Mouse (Mus musculus) induced T-regulatory cell, adult 2 months (primary cell): Measurements from ENCODE around the gene Gls2.
A peak's percentile ranks its signal among the peaks of the same experiment; 100 is the strongest.
"Not testable (repeated sequence)": the region's sequence is repeated elsewhere in the genome, so short reads cannot be mapped to it uniquely, and the experiment has no call there.

ENCODE experiments used
- DNase-seq: peaks from one replicate; pipeline ENCODE4 v3.0.0-alpha.2; 2012; ENCODE audit warnings: low read depth

Gene Gls2

DNA sequence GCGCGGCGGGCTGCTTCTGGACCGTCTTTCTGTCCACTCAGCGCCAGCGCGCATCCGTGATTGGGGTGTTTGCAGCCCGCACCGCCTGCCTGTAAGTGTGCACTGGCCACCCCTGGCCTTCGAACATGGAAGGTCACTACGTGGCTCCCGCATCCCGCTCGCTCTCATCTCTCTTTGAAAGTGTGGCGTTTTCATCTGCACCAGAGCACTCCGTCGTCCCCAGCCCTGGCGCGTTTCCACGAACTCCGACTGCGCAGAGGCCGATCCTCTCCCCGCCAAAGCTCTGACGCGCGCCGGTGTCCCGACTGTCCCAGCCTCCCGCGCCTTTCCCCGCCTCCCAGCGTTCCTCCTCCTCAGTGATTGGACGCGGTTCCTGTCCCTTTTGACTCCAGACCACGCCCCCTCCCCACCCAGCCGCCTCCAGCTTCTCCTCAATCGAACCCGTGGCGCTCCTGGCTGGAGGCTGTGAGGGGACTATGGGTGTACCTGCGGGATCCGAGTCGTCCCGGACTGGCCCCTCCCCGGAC, at the start of gene Gls2:
Gene Gls2, plus strand, starts transcription at position 434 of the 527 bp plus-strand sequence.
- DNase-seq, result peak; percentile 94

DNA sequence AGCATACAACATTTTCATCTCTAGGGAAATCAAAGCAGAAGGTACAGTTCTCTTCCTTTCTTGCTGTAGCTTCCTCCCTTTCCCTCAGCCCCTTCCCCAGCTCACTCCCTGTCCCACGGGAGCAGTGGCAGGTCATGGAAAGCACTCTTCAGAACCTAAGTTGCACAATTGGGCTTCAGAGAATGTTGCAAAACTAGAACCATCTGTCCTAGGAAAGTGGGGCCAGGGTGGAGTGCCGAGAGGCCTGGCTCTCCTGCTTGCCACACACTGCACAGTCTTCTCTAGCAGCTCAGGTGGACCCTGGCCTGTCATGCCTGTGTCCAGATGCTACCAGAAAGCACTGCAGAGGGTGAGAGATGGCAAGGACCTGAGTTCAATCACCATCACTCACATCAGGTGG, 49.3 kb upstream of the Gls2 start:
- no peak for DNase-seq

DNA sequence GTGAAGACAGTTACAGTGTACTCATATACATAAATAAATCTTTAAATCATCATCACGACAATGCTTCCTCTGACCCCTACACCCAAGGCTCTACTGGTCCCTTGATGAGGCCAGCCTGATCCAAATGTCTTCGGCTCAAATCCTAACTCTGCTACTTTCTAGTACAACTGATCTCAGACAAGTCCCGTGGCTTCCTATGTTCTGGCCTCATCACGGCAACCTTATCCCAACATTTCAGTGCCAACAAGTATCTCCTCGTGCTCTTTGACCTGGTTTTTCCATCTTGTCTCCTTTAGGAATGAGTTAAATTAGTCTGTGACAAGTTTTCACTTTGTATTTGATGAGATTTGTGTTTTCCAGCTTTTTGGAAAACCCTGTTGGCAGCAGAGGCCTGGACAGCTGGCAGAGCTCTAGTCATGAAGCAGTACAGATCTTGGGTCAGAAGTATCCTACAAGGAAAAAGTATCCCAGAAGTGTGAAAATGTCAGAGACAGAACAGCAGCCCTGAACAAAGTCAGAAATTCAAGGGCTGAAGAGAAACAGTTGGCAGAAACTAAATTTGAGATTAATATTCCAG, 45.4 kb upstream of the Gls2 start:
- DNase-seq, result no peak

- peak; percentile 41 for DNase-seq
These were observed 44.7 kb upstream of the Gls2 start for GRCm38 (mm10) chr10:128149592-128149991.

DNA sequence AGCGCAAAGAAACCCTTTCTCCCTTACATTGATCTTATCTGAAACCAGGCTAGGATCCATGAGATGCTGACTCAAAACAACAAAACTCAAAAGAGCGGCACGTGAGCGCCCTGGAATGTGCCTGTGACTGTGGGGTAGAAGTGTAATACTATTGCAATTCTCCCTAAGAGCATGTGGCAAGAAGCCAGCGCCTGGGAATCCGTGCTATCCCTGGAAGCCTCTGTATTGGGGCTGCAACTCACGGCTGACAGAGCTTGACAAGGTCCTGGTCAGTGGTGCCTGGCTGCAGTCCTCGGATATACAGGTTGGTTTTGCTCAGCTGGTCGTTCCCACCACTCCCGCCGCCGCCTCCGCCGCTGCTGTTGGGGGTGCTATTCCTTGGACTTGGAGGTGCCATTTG, 43.3 kb upstream of the Gls2 start:
- DNase-seq, result no peak

DNA sequence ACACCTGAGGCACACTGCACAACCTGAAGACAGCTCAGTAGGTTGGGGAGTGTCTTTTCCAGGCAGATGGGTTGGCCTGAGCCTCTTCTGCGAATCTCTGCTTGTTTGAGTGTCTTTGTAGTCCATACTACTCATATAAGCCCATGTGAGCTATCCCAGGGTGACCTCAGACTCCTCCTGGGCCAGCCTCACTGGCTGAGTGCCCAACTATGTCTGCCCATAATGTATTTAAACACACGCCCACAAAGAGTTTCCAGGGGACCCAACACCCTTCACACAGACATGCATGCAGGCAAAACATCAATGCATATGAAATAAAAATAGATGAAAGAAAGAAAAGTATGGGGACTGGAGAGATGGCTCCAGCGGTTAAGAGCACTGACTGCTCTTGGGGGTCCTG, 40.3 kb upstream of the Gls2 start:
- no peak for DNase-seq

GRCm38 (mm10) chr10:128165726-128166125, 28.5 kb upstream of the Gls2 start:
- DNase-seq, result not testable (repeated sequence)

DNA sequence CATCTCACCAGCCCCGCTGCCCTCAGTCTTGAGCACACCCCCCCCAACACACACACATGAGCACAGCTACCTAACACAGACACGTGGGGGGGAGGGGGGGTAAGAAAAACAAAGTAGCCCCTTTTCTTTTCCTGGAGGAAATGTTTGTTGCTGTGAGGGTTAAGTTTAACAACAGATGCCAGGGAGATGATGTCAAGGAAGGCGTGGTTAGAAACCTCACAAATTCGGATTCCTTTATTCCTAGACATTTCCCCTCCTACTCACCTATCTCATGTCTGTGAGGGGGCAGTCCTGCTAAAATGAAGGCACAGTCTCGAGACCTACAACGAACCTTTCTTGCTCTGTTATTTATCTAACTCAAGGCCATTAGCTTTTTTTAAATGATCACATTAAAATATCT, 27.2 kb upstream of the Gls2 start:
- DNase-seq, result no peak

DNA sequence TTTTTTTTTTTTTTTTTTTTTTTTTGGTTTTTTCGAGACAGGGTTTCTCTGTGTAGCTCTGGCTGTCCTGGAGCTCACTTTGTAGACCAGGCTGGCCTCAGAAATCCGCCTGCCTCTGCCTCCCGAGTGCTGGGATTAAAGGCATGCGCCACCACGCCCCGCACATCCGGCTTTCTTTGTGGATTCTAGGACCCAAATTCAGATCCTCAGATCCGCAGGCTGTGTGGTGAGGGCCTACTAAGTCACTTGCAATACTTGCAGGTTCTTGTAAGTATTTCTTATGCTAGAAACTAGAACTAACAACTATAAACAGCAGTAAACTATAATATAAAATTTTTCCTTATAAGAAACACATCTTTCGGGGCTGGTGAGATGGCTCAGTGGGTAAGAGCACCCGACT, 22.9 kb upstream of the Gls2 start:
- DNase-seq, result not testable (repeated sequence)

GRCm38 (mm10) chr10:128175302-128175701, 19.0 kb upstream of the Gls2 start:
- DNase-seq, result no peak

DNA sequence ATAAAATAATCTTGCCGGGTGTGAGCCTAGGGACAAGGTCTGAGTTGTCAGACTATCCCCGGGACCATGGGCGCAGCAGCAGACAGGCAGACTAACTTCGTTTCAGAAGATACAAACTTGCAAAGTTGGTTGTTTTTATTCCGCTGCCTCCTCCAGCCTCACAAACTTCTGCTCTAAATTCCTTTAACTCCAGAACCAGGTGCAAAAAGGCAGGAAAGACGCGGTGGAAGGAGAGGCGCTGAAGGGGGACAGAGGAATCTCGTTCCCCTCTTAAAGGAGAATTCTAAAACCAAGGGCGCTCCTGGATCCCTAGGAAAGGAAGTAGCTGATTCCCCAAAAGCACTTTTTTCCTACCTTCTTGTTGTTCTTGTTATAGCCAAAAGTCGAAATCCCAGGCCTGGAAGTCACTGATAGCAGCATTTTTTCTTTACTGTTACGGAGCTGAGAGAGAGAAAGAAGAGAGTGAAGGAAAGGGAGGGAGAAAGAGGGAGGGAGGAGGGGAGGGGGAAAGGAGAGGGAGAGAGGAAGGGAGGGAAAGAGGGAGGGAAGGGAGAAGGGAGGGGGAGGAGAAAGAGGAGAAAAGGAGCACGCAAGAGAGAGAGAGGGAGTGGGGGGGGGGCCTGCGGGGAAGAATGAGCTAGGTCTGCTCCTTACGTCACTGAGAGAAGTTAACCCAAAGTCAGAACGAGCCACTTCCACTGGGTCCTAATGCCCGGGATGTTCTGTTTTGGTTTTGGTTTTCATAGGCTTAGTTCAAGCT, 18.1 kb upstream of the Gls2 start:
- peak; percentile 90 for DNase-seq

DNA sequence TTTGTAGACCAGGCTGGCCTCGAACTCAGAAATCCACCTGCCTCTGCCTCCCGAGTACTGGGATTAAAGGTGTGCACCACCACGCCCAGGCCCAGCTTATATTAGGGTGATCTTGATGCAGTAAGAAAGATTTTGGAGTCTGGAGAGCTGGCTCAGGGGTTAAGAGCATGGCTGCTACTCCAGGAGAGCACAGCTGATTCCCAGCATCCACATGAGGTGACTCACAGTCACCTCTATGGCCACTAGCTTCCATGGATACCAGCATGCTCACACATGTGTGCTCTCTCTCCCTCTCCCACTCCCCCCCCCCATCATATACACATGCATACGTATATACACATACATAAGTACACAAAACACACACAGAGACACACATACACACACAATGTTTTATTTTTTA, 16.9 kb upstream of the Gls2 start:
- DNase-seq, result no peak

DNA sequence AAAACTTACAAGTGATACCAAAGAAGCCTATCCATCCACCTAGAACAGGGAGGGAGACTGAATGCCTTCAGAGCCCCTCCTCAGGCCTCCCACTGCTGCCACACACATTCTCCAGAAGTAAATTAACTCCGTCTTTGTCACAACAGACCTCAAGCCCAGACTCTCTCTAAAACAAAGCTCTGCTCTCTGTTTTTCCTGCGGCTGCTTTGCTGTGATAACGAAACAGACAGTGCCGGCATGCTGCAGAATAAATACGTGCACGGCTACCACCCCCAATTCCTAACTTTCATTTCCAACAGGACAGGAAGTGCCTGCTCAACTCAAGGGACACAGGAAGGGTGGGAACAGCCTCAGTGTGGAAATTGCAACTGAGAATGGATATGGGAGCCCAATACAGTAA, 14.3 kb upstream of the Gls2 start, which contains the start of gene Rbms2:
Gene Rbms2, minus strand, starts transcription at position 309 of the 400 bp plus-strand sequence.
- DNase-seq, result no peak

- no peak for DNase-seq
These were observed 10.0 kb upstream of the Gls2 start for GRCm38 (mm10) chr10:128184296-128184695.

DNA sequence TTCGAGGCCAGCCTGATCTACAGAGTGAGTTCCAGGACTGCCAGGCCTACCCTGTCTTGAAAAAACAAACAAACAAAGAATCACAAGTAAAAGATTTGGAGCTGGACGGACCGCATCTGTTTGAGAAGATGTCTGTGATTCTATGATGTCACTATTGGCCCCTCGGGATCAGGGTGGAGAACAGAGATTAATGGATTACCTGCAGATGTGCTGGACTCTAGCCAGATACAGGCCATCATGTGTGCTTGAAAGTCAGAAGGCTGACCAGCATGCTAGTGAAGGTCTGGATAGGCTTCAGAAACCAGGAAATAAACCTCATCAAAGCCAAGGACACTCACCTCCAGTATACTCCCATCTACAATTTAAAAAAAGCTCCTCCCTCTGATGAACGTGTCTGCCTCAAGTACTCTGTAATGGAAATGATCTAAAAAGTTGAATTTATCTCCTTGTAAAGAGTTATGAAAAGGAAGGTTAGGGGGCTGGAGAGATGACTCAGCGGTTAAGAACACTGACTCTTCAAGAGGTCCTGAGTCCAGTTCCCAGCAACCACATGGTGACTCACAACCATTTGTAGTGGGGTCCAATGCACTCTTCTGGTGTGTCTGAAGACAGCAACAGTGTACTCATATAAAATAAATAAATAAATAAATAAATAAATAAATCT, 8.8 kb upstream of the Gls2 start:
- peak; percentile 42 for DNase-seq

GRCm38 (mm10) chr10:128185959-128186358, 8.3 kb upstream of the Gls2 start:
- DNase-seq, result peak; percentile 94

DNA sequence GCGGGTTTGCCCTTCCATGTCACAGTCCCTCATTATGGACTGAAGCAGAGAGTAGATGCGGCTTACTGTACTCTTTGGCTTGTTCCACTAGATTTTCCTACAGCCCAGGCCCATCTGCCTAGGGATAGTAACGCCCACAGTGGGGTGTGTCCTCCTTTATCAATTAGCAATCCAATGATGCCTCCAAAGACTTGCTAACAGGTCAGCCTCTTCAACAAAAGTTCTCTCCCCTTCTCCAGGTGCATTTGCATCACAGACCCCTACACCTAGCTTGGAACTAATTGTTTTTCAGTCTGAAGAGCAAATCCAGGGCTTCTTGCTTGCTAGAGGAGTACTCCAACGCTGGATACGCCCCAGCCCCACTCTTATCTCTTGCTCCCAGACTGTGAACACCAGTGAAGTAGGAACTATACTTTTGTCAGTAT, 7.1 kb upstream of the Gls2 start:
- DNase-seq, result no peak

- DNase-seq, result peak; percentile 90
These were observed 5.9 kb upstream of the Gls2 start for GRCm38 (mm10) chr10:128188242-128188877.

DNA sequence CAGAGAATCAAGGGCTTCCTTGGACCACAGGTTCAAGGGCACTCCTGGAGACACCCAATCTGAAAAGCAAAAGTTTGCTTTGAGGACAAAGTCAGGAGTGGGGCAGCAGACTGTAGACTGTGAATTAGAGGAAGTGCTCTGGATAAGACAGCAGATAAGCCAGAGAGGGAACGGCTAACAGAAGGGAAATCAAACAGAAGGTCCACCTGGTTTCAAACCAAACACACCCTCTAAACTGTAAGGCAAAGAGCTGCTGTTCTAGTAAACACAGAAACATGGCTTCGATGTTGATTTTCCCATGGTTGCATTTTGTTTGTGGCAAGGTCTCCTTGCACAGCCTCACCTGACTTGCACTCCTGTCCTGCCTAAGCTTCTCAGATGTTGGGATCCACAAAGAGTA, 2.8 kb upstream of the Gls2 start:
- no peak for DNase-seq

GRCm38 (mm10) chr10:128192030-128192766, 2.1 kb upstream of the Gls2 start:
- not testable (repeated sequence) for DNase-seq

- no peak for DNase-seq
These were observed 1.1 kb upstream of the Gls2 start for GRCm38 (mm10) chr10:128193113-128193512.
